Mouse (Mus musculus): ENCODE data around the gene Tmem156. TPM values are rescaled to one million over a fixed set of nuclear protein-coding genes. Genes with fewer than 3 reads are reported as not detected.
A peak's percentile ranks its signal among the peaks of the same experiment; 100 is the strongest.

The Tmem156 gene
- polyA plus RNA-seq, 1 experiment from 2014 or later = 0.22 TPM

DNA sequence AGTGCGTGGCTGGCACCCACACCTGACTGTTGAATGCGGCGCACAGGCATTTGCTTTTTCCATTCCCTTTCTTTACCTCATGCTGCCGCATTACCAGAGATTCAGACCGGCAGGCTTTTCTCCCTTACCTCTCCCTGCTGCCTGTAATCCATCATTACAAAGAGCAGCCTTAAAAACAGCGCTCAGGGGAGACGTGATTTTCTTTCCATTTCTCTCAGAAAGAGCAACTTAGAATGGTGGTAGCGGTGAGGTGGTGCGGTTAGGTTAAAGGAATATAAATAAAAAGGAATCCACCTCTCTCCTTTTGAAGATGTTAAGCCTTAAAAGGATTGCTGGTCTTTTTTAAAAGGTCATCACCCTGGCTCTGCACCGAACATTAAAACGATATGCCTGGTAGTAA, 22.1 kb downstream of the Tmem156 start:
- Histone ChIP-seq H3K4me3 (replicated peaks; ENCODE audit: low read length) (no peak overlapping the region), H3K9me3 (ENCODE audit: control insufficient read depth, low read length) (no peaks in the 10 kb centered on the region), H3K9ac (replicated peaks; ENCODE audit: low read depth, low read length) (no peak overlapping the region), H3K27ac (ENCODE audit: low read length) (no peak overlapping the region), H3K27me3 (replicated peaks; ENCODE audit: control insufficient read depth, insufficient read depth, low read length) (no peaks in the 10 kb centered on the region), H3K36me3 (ENCODE audit: control insufficient read depth, insufficient read depth) (no peaks in the 10 kb centered on the region), H3K4me2 (ENCODE audit: low read length) (no peak overlapping the region), H3K4me1 (replicated peaks; ENCODE audit: control insufficient read depth, insufficient read depth, low read length) (no peaks in the 10 kb centered on the region)
- no peak for ATAC-seq
- 55% methylated on average over 11 of the region's 11 CpGs for WGBS

DNA sequence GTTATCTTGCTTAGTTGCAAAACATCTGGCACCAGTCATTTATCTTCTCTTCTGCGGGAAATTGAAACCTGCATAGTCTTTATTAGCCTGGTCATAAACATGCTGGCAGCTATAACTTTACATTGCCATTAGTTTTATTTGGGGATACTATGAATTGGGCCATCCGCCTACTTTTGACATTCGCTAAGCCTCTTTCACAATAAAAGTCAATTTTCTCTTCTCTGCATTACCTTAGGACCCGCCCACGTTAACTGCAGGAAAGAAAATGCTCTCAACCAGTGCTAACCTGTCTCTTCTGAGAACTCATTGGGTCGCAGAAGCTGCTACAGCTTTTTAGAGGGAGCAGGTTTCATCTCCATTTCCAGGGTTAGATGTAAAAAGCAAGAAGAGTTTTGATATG, 23.8 kb downstream of the Tmem156 start:
- ATAC-seq = no peak
- H3K27ac ChIP-seq (ENCODE audit: low read length) = no peak overlapping the region
- WGBS = 91% methylated on average over 6 of the region's 6 CpGs
- H3K36me3 ChIP-seq (ENCODE audit: control insufficient read depth, insufficient read depth) = no peaks in the 10 kb centered on the region
- H3K9me3 ChIP-seq (ENCODE audit: control insufficient read depth, low read length) = no peaks in the 10 kb centered on the region
- no peaks in the 10 kb centered on the region for H3K27me3 ChIP-seq (replicated peaks; ENCODE audit: control insufficient read depth, insufficient read depth, low read length)
- no peak overlapping the region for H3K4me2 ChIP-seq (ENCODE audit: low read length)
- no peaks in the 10 kb centered on the region for H3K4me1 ChIP-seq (replicated peaks; ENCODE audit: control insufficient read depth, insufficient read depth, low read length)
- no peak overlapping the region for H3K4me3 ChIP-seq (replicated peaks; ENCODE audit: low read length)
- no peak overlapping the region for H3K9ac ChIP-seq (replicated peaks; ENCODE audit: low read depth, low read length)

- no peak overlapping the region for H3K4me3 ChIP-seq (replicated peaks; ENCODE audit: low read length)
- H3K36me3 ChIP-seq (ENCODE audit: control insufficient read depth, insufficient read depth) = no peaks in the 10 kb centered on the region
- H3K4me1 ChIP-seq (replicated peaks; ENCODE audit: control insufficient read depth, insufficient read depth, low read length) = no peaks in the 10 kb centered on the region
- no peak overlapping the region for H3K9ac ChIP-seq (replicated peaks; ENCODE audit: low read depth, low read length)
- ATAC-seq = no peak
- no peak overlapping the region for H3K27ac ChIP-seq (ENCODE audit: low read length)
- no peak overlapping the region for H3K4me2 ChIP-seq (ENCODE audit: low read length)
- WGBS = 66% methylated on average over 2 of the region's 2 CpGs
- H3K27me3 ChIP-seq (replicated peaks; ENCODE audit: control insufficient read depth, insufficient read depth, low read length) = no peaks in the 10 kb centered on the region
- H3K9me3 ChIP-seq (ENCODE audit: control insufficient read depth, low read length) = no peaks in the 10 kb centered on the region
Measured at GRCm38 (mm10) chr5:65063266-65063665, 28.7 kb downstream of the Tmem156 start.

DNA sequence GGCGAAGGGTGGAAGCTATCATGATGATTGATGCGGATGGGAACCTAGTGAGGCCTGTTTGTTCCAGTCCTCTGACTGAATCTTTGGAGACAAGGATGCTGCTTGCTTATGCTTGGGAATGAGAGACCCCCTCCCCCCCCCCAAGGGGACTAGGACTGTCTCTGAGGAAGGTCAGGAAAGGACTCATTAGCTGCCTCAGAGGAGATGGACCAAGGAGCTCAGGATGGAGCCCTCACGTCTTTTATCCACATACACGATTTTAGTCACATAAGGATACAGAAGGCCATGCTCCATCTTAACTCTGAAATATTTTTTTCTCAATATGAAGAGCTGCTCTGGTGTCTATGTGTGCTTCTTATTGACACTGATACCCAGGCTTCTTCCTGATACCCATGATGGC, 29.7 kb downstream of the Tmem156 start:
- H3K4me3 ChIP-seq (replicated peaks; ENCODE audit: low read length) = no peak overlapping the region
- no peak overlapping the region for H3K4me2 ChIP-seq (ENCODE audit: low read length)
- no peak overlapping the region for H3K9ac ChIP-seq (replicated peaks; ENCODE audit: low read depth, low read length)
- no peaks in the 10 kb centered on the region for H3K36me3 ChIP-seq (ENCODE audit: control insufficient read depth, insufficient read depth)
- ATAC-seq = no peak
- no peaks in the 10 kb centered on the region for H3K27me3 ChIP-seq (replicated peaks; ENCODE audit: control insufficient read depth, insufficient read depth, low read length)
- no peaks in the 10 kb centered on the region for H3K4me1 ChIP-seq (replicated peaks; ENCODE audit: control insufficient read depth, insufficient read depth, low read length)
- WGBS = 91% methylated on average over 4 of the region's 4 CpGs
- no peaks in the 10 kb centered on the region for H3K9me3 ChIP-seq (ENCODE audit: control insufficient read depth, low read length)
- no peak overlapping the region for H3K27ac ChIP-seq (ENCODE audit: low read length)

- no peak overlapping the region for H3K4me2 ChIP-seq (ENCODE audit: low read length)
- WGBS = 65% methylated on average over 2 of the region's 2 CpGs
- H3K4me1 ChIP-seq (replicated peaks; ENCODE audit: control insufficient read depth, insufficient read depth, low read length) = no peaks in the 10 kb centered on the region
- no peak for ATAC-seq
- no peaks in the 10 kb centered on the region for H3K36me3 ChIP-seq (ENCODE audit: control insufficient read depth, insufficient read depth)
- H3K27me3 ChIP-seq (replicated peaks; ENCODE audit: control insufficient read depth, insufficient read depth, low read length) = no peaks in the 10 kb centered on the region
- H3K9ac ChIP-seq (replicated peaks; ENCODE audit: low read depth, low read length) = no peak overlapping the region
- H3K4me3 ChIP-seq (replicated peaks; ENCODE audit: low read length) = no peak overlapping the region
- H3K9me3 ChIP-seq (ENCODE audit: control insufficient read depth, low read length) = no peaks in the 10 kb centered on the region
- H3K27ac ChIP-seq (ENCODE audit: low read length) = no peak overlapping the region
Measured at GRCm38 (mm10) chr5:65059806-65060205, 32.1 kb downstream of the Tmem156 start.

DNA sequence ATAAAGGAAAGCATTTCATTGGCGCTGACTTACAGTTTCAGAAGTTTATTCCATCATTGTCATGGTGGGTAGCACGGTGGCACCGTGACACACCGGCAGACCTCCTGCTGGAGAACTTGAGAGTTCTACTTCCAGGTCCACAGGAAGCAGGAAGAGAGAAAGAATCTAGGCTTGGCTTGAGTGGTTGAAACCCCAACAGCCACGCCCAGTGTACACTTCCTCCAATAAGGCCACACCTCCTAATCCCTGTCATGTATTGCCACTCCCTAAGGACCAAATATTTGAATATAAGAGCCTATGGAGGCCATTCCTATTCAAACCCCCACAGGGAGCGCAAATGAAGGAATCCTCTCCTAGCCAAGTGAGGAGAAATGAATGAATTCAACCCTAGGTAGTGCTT, 34.3 kb downstream of the Tmem156 start:
- no peaks in the 10 kb centered on the region for H3K36me3 ChIP-seq (ENCODE audit: control insufficient read depth, insufficient read depth)
- 94% methylated on average over 6 of the region's 6 CpGs for WGBS
- H3K9me3 ChIP-seq (ENCODE audit: control insufficient read depth, low read length) = no peaks in the 10 kb centered on the region
- H3K4me3 ChIP-seq (replicated peaks; ENCODE audit: low read length) = no peak overlapping the region
- no peak for ATAC-seq
- H3K9ac ChIP-seq (replicated peaks; ENCODE audit: low read depth, low read length) = no peak overlapping the region
- H3K27me3 ChIP-seq (replicated peaks; ENCODE audit: control insufficient read depth, insufficient read depth, low read length) = no peaks in the 10 kb centered on the region
- no peak overlapping the region for H3K27ac ChIP-seq (ENCODE audit: low read length)
- H3K4me2 ChIP-seq (ENCODE audit: low read length) = no peak overlapping the region
- H3K4me1 ChIP-seq (replicated peaks; ENCODE audit: control insufficient read depth, insufficient read depth, low read length) = no peaks in the 10 kb centered on the region

- no peaks in the 10 kb centered on the region for H3K27me3 ChIP-seq (replicated peaks; ENCODE audit: control insufficient read depth, insufficient read depth, low read length)
- H3K9ac ChIP-seq (replicated peaks; ENCODE audit: low read depth, low read length) = no peak overlapping the region
- H3K36me3 ChIP-seq (ENCODE audit: control insufficient read depth, insufficient read depth) = no peaks in the 10 kb centered on the region
- ATAC-seq = no peak
- peaks cover 10% of the 10 kb centered on the region for H3K4me1 ChIP-seq (replicated peaks; ENCODE audit: control insufficient read depth, insufficient read depth, low read length)
- H3K4me2 ChIP-seq (ENCODE audit: low read length) = no peak overlapping the region
- H3K9me3 ChIP-seq (ENCODE audit: control insufficient read depth, low read length) = 0 out of 2 replicates have a peak, but pooled peaks cover 2% of the 10 kb centered on the region
- no peak overlapping the region for H3K27ac ChIP-seq (ENCODE audit: low read length)
- 72% methylated on average over 3 of the region's 3 CpGs for WGBS
- no peak overlapping the region for H3K4me3 ChIP-seq (replicated peaks; ENCODE audit: low read length)
Measured at GRCm38 (mm10) chr5:65051513-65051912, 40.4 kb downstream of the Tmem156 start.

DNA sequence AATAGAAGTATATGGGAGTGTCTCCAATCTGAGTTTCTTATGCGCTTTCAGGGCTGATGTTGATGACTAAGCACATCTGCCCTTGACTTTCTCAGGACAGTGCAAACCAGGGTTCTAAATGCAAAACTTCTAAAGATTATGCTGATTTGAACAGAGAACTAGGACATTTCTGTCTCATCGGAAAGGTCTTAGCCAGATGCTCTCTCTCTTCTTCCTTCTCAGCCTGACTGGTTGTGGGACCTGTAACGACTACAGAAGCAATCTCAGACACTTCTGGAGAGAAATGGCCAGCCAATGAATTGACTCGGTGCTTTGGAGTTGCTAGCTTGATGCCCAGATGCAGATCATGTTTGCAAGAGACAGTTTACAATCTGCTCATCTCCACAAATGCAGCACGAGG, 42.1 kb downstream of the Tmem156 start:
- no peaks in the 10 kb centered on the region for H3K36me3 ChIP-seq (ENCODE audit: control insufficient read depth, insufficient read depth)
- 0 out of 2 replicates have a peak, but pooled peaks cover 2% of the 10 kb centered on the region for H3K9me3 ChIP-seq (ENCODE audit: control insufficient read depth, low read length)
- no peak overlapping the region for H3K4me2 ChIP-seq (ENCODE audit: low read length)
- no peak overlapping the region for H3K4me3 ChIP-seq (replicated peaks; ENCODE audit: low read length)
- WGBS = 53% methylated on average over 5 of the region's 5 CpGs
- H3K4me1 ChIP-seq (replicated peaks; ENCODE audit: control insufficient read depth, insufficient read depth, low read length) = peaks cover 19% of the 10 kb centered on the region
- no peaks in the 10 kb centered on the region for H3K27me3 ChIP-seq (replicated peaks; ENCODE audit: control insufficient read depth, insufficient read depth, low read length)
- H3K27ac ChIP-seq (ENCODE audit: low read length) = no peak overlapping the region
- no peak for ATAC-seq
- H3K9ac ChIP-seq (replicated peaks; ENCODE audit: low read depth, low read length) = no peak overlapping the region

GRCm38 (mm10) chr5:65047285-65047855, 44.6 kb downstream of the Tmem156 start:
- Histone ChIP-seq H3K4me3 (replicated peaks; ENCODE audit: low read length) (no peak overlapping the region), H3K9me3 (ENCODE audit: control insufficient read depth, low read length) (0 out of 2 replicates have a peak, but pooled peaks cover 2% of the 10 kb centered on the region), H3K36me3 (ENCODE audit: control insufficient read depth, insufficient read depth) (no peaks in the 10 kb centered on the region), H3K4me2 (ENCODE audit: low read length) (no peak overlapping the region), H3K27me3 (replicated peaks; ENCODE audit: control insufficient read depth, insufficient read depth, low read length) (no peaks in the 10 kb centered on the region), H3K9ac (replicated peaks; ENCODE audit: low read depth, low read length) (no peak overlapping the region), H3K27ac (ENCODE audit: low read length) (peak overlapping the region; percentile 75), H3K4me1 (replicated peaks; ENCODE audit: control insufficient read depth, insufficient read depth, low read length) (peaks cover 19% of the 10 kb centered on the region)
- ATAC-seq = 0 out of 2 replicates have a peak, but pooled peaks have one; percentile 16
- 38% methylated on average over 12 of the region's 12 CpGs for WGBS
